Mouse (Mus musculus): ENCODE data around the gene Nod2. TPM values are rescaled to one million over a fixed set of nuclear protein-coding genes. Genes with fewer than 3 reads are reported as not detected.

The Nod2 gene
- polyA plus RNA-seq, 1 experiment from 2014 or later: 0.17 TPM

GRCm38 (mm10) chr8:88671575-88671974 lies 24.5 kb downstream of the Nod2 start:
- WGBS: 80% methylated on average over 10 of the region's 10 CpGs

GRCm38 (mm10) chr8:88673859-88674258 lies 26.7 kb downstream of the Nod2 start:
- Histone ChIP-seq H3K4me1 (ENCODE audit: control insufficient read depth, insufficient read depth, low read length) (no peaks in the 10 kb centered on the region), H3K9ac (replicated peaks; ENCODE audit: low read length) (no peak overlapping the region), H3K36me3 (replicated peaks; ENCODE audit: control insufficient read depth, insufficient read depth, low read depth, low read length) (no peaks in the 10 kb centered on the region), H3K27ac (replicated peaks; ENCODE audit: low read depth, low read length) (no peak overlapping the region), H3K4me2 (ENCODE audit: low read depth, low read length) (no peak overlapping the region), H3K4me3 (ENCODE audit: low read depth, low read length) (no peak overlapping the region), H3K27me3 (ENCODE audit: control insufficient read depth, insufficient read depth, low read length) (no peaks in the 10 kb centered on the region), H3K9me3 (replicated peaks; ENCODE audit: control insufficient read depth, low read length) (no peaks in the 10 kb centered on the region)
- DNase-seq (ENCODE audit: low spot score) (no peak), ATAC-seq (replicated peaks; ENCODE audit: insufficient number of reproducible peaks, low FRiP score, low TSS enrichment, low read depth) (no peak)
- 87% methylated on average over 5 of the region's 5 CpGs for WGBS

More at GRCm38 (mm10) chr8:88671575-88671974, 24.5 kb downstream of the Nod2 start:
- Histone ChIP-seq H3K4me2 (ENCODE audit: low read depth, low read length) (no peak overlapping the region), H3K36me3 (replicated peaks; ENCODE audit: control insufficient read depth, insufficient read depth, low read depth, low read length) (no peaks in the 10 kb centered on the region), H3K4me1 (ENCODE audit: control insufficient read depth, insufficient read depth, low read length) (peaks cover 3% of the 10 kb centered on the region; the same call in 1 of the 2 replicates), H3K9me3 (replicated peaks; ENCODE audit: control insufficient read depth, low read length) (no peaks in the 10 kb centered on the region), H3K27me3 (ENCODE audit: control insufficient read depth, insufficient read depth, low read length) (no peaks in the 10 kb centered on the region), H3K4me3 (ENCODE audit: low read depth, low read length) (no peak overlapping the region), H3K9ac (replicated peaks; ENCODE audit: low read length) (no peak overlapping the region), H3K27ac (replicated peaks; ENCODE audit: low read depth, low read length) (no peak overlapping the region)
- ATAC-seq (replicated peaks; ENCODE audit: insufficient number of reproducible peaks, low FRiP score, low TSS enrichment, low read depth) (no peak), DNase-seq (ENCODE audit: low spot score) (no peak)

GRCm38 (mm10) chr8:88675372-88676165 lies 28.5 kb downstream of the Nod2 start:
- 91% methylated on average over 12 of the region's 12 CpGs for WGBS
- Histone ChIP-seq H3K4me3 (ENCODE audit: low read depth, low read length) (no peak overlapping the region), H3K27me3 (ENCODE audit: control insufficient read depth, insufficient read depth, low read length) (no peaks in the 10 kb centered on the region), H3K27ac (replicated peaks; ENCODE audit: low read depth, low read length) (no peak overlapping the region), H3K36me3 (replicated peaks; ENCODE audit: control insufficient read depth, insufficient read depth, low read depth, low read length) (no peaks in the 10 kb centered on the region), H3K4me2 (ENCODE audit: low read depth, low read length) (no peak overlapping the region), H3K9ac (replicated peaks; ENCODE audit: low read length) (no peak overlapping the region), H3K4me1 (ENCODE audit: control insufficient read depth, insufficient read depth, low read length) (no peaks in the 10 kb centered on the region), H3K9me3 (replicated peaks; ENCODE audit: control insufficient read depth, low read length) (no peaks in the 10 kb centered on the region; the same call in 1 of the 2 replicates)
- no peak for ATAC-seq (replicated peaks; ENCODE audit: insufficient number of reproducible peaks, low FRiP score, low TSS enrichment, low read depth)
- DNase-seq (ENCODE audit: low spot score): no peak

GRCm38 (mm10) chr8:88677071-88677470 lies 30.0 kb downstream of the Nod2 start:
- H3K4me3 ChIP-seq (ENCODE audit: low read depth, low read length): no peak overlapping the region
- WGBS: 70% methylated on average over 8 of the region's 8 CpGs

GRCm38 (mm10) chr8:88680566-88680965 lies 33.5 kb downstream of the Nod2 start:
- no peaks in the 10 kb centered on the region for H3K27me3 ChIP-seq (ENCODE audit: control insufficient read depth, insufficient read depth, low read length)
- DNase-seq (ENCODE audit: low spot score) (no peak), ATAC-seq (replicated peaks; ENCODE audit: insufficient number of reproducible peaks, low FRiP score, low TSS enrichment, low read depth) (no peak)
- H3K4me3 ChIP-seq (ENCODE audit: low read depth, low read length): no peak overlapping the region
- H3K36me3 ChIP-seq (replicated peaks; ENCODE audit: control insufficient read depth, insufficient read depth, low read depth, low read length): no peaks in the 10 kb centered on the region
- WGBS: 87% methylated on average over 2 of the region's 2 CpGs
- no peak overlapping the region for H3K4me2 ChIP-seq (ENCODE audit: low read depth, low read length)
- H3K9ac ChIP-seq (replicated peaks; ENCODE audit: low read length): no peak overlapping the region
- no peaks in the 10 kb centered on the region; the same call in 1 of the 2 replicates for H3K9me3 ChIP-seq (replicated peaks; ENCODE audit: control insufficient read depth, low read length)
- no peaks in the 10 kb centered on the region for H3K4me1 ChIP-seq (ENCODE audit: control insufficient read depth, insufficient read depth, low read length)
- H3K27ac ChIP-seq (replicated peaks; ENCODE audit: low read depth, low read length): no peak overlapping the region

More at GRCm38 (mm10) chr8:88677071-88677470, 30.0 kb downstream of the Nod2 start:
- H3K27me3 ChIP-seq (ENCODE audit: control insufficient read depth, insufficient read depth, low read length): no peaks in the 10 kb centered on the region
- H3K4me2 ChIP-seq (ENCODE audit: low read depth, low read length): no peak overlapping the region
- no peaks in the 10 kb centered on the region for H3K36me3 ChIP-seq (replicated peaks; ENCODE audit: control insufficient read depth, insufficient read depth, low read depth, low read length)
- no peak overlapping the region for H3K27ac ChIP-seq (replicated peaks; ENCODE audit: low read depth, low read length)
- no peaks in the 10 kb centered on the region for H3K4me1 ChIP-seq (ENCODE audit: control insufficient read depth, insufficient read depth, low read length)
- H3K9ac ChIP-seq (replicated peaks; ENCODE audit: low read length): no peak overlapping the region
- ATAC-seq (replicated peaks; ENCODE audit: insufficient number of reproducible peaks, low FRiP score, low TSS enrichment, low read depth) (no peak), DNase-seq (ENCODE audit: low spot score) (peak; percentile 19)
- H3K9me3 ChIP-seq (replicated peaks; ENCODE audit: control insufficient read depth, low read length): no peaks in the 10 kb centered on the region; the same call in 1 of the 2 replicates

GRCm38 (mm10) chr8:88681046-88681445 lies 33.9 kb downstream of the Nod2 start:
- Histone ChIP-seq H3K9me3 (replicated peaks; ENCODE audit: control insufficient read depth, low read length) (no peaks in the 10 kb centered on the region; the same call in 1 of the 2 replicates), H3K36me3 (replicated peaks; ENCODE audit: control insufficient read depth, insufficient read depth, low read depth, low read length) (no peaks in the 10 kb centered on the region), H3K27ac (replicated peaks; ENCODE audit: low read depth, low read length) (no peak overlapping the region), H3K27me3 (ENCODE audit: control insufficient read depth, insufficient read depth, low read length) (no peaks in the 10 kb centered on the region), H3K4me3 (ENCODE audit: low read depth, low read length) (no peak overlapping the region), H3K4me1 (ENCODE audit: control insufficient read depth, insufficient read depth, low read length) (no peaks in the 10 kb centered on the region), H3K9ac (replicated peaks; ENCODE audit: low read length) (no peak overlapping the region), H3K4me2 (ENCODE audit: low read depth, low read length) (no peak overlapping the region)
- ATAC-seq (replicated peaks; ENCODE audit: insufficient number of reproducible peaks, low FRiP score, low TSS enrichment, low read depth) (no peak), DNase-seq (ENCODE audit: low spot score) (no peak)
- WGBS: 87% methylated on average over 8 of the region's 8 CpGs

- WGBS: 89% methylated on average over 7 of the region's 7 CpGs
- H3K9ac ChIP-seq (replicated peaks; ENCODE audit: low read length): no peak overlapping the region
- DNase-seq (ENCODE audit: low spot score) (no peak), ATAC-seq (replicated peaks; ENCODE audit: insufficient number of reproducible peaks, low FRiP score, low TSS enrichment, low read depth) (no peak)
- H3K4me2 ChIP-seq (ENCODE audit: low read depth, low read length): no peak overlapping the region
- no peak overlapping the region for H3K27ac ChIP-seq (replicated peaks; ENCODE audit: low read depth, low read length)
- no peaks in the 10 kb centered on the region for H3K36me3 ChIP-seq (replicated peaks; ENCODE audit: control insufficient read depth, insufficient read depth, low read depth, low read length)
- H3K9me3 ChIP-seq (replicated peaks; ENCODE audit: control insufficient read depth, low read length): no peaks in the 10 kb centered on the region; the same call in 1 of the 2 replicates
- H3K4me3 ChIP-seq (ENCODE audit: low read depth, low read length): no peak overlapping the region
- no peaks in the 10 kb centered on the region for H3K27me3 ChIP-seq (ENCODE audit: control insufficient read depth, insufficient read depth, low read length)
- no peaks in the 10 kb centered on the region for H3K4me1 ChIP-seq (ENCODE audit: control insufficient read depth, insufficient read depth, low read length)
Measured at GRCm38 (mm10) chr8:88683656-88684289, 36.7 kb downstream of the Nod2 start.

Measured in embryonic facial prominence, embryonic 11.5 days (tissue).